Mouse (Mus musculus): ENCODE measurements around the gene Neurl4.

Gene Neurl4

DNA sequence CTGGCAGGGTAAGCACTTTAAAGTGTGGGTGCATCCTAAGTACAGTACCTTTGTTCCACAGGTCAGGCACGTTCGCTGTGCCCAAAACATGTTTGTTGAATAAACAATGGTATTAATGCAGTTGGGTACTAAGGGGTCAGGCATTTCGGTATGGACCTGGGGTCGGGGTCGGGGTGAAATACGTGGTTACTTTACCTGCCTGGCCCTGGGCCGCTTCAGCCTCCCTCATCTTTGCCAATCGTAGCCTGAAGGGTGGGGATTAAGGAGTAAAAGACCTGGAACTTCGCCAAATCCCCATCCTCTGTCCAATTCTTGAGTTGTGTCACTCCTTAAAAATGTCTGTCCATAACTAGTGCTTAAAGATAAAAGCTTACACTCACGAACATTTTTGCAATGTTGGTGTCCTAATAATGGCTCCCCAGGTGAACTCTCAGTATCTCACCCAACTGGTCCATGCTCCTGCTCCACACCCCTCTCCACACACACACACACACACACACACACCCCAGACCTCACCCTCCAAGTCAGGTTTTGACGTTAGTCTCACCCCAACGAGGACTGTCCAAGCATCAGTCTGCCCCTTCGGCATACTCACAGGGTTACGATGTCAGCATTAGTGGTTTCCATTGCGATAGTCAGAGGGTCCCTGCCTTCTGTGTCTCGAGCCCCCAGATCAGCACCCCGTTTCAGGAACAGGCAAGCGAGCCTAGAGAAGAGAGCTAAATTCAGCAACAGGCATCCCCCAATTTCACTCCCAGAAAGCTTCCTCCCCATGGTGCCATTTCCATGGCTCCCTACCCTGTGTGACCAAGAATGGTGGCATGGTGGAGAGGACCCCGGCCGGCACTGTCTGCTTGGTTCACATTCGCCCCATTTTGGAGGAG lies 18.8 kb upstream of the Neurl4 start:
- DNase-seq: no peak

GRCm38 (mm10) chr11:69883066-69883465 lies 17.8 kb upstream of the Neurl4 start:
- DNase-seq: no peak

DNA sequence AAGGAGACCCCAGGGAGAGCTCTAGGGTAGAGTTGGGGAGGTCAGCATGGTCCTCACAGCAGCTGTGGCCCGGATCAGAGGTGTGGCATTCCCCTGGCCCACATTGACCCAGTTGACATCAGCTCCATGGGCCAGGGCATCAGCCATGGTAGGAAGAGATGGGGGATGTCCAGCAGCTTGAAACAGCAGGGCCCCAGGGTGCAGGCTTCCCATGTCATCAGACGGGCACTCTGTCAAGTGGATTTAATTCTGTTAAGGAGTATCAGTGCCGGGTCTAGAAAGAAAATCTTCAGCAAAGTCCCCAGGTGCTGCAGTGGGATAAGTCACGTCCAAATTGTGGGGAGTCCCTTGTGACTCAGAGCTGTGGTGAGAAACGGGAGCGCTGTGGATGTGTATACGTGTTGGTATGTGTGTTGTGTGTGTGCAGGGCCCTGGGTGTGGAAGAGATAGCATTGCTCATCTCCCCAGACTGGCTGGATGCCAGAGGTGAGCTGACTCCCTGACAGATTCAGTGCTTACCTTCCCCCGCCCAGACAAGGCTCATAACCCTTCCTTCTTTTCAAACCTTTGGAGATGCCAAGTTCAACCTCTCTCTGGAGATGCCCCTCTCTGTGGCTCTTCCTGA lies 17.2 kb upstream of the Neurl4 start:
- DNase-seq: no peak

- no peak for DNase-seq
Measured at GRCm38 (mm10) chr11:69884240-69884639, 16.6 kb upstream of the Neurl4 start.

GRCm38 (mm10) chr11:69884663-69885062 lies 16.2 kb upstream of the Neurl4 start:
- DNase-seq: no peak

DNA sequence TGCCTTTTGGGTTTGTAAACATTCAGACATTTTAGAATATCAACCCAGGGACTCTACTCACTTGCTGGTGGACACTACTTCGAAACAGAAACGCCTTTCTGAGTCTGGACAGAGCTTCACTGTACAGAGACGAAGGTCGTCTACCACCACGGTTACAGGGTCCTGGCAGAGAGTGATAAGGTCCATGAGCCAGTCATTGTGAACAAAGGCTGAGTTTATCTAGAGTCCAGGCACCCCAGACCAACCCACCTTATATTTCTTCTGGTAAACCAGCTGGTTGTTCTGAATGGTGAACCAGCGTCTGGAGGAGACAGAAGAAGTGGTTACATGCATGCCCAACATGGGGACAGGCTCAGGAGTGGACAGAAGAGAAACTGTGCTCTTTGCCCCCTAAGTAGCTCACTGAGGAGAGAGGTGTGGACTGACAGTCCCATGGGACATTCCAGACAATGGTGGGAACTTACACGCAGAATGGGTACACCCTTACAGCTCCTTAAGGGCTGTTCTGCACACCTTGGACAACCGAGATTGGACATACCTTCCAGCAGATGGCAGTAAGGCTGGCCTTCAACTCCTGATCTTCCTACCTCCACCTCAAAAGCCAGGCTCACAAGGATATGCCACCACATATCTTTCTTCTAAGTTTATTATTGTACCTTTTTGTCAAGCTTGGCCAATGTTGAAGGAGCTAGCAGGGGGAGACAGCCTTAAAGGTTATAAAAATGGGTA lies 13.8 kb upstream of the Neurl4 start:
- DNase-seq: no peak

DNA sequence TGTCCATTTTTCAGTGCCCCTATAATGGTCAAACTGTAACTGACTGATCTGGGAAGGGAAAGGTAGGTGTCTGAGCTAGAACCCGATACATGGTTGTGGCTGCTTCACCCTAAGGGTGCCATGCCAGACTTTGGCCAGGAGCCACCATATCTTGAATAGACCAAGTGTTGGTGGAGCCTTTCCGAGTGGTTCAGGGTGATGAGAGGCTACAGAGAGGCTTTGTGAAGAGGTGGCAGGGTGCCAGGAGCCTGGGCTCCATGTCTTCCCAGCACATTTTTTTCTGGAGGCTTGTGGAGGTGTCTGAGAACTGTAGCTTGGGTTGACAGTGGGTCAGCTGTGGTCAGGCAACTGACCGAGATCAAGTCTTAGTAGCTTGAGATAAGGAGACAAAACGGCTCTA lies 9.4 kb upstream of the Neurl4 start:
- DNase-seq: peak; percentile 73

- DNase-seq: no peak
Measured at GRCm38 (mm10) chr11:69894671-69895070, 6.2 kb upstream of the Neurl4 start.

DNA sequence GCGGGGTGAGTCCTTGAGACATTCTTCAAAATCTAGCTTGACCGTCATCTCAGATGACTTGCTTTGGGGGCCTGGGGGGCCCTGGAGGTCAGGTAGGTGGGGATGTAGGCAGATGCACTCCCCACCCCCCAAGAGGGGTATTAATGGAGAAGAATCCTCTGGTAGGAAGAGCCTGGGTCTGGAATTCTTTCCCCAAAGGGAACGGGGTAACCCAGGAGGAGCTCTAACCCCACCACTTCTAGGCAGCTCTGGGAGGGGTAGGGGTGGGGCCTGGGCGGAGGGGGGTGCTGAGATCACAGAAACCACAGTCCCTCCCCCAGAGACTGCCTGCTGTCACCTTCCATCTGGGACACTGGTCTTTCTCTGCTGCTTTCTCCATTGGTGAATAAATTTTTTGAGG lies 5.6 kb upstream of the Neurl4 start, which contains the start of gene Acap1:
Acap1 (minus strand) TSS at position 249 of the 400 bp plus-strand sequence.
- no peak for DNase-seq

GRCm38 (mm10) chr11:69899870-69900269 lies 1.0 kb upstream of the Neurl4 start:
- no peak for DNase-seq

- DNase-seq: peak; percentile 99
Measured at GRCm38 (mm10) chr11:69901406-69901846, 554 bp downstream of the Neurl4 start.

GRCm38 (mm10) chr11:69901993-69902392 lies 1.1 kb downstream of the Neurl4 start:
- no peak for DNase-seq

GRCm38 (mm10) chr11:69902972-69903371 lies 2.1 kb downstream of the Neurl4 start:
- DNase-seq: no peak

DNA sequence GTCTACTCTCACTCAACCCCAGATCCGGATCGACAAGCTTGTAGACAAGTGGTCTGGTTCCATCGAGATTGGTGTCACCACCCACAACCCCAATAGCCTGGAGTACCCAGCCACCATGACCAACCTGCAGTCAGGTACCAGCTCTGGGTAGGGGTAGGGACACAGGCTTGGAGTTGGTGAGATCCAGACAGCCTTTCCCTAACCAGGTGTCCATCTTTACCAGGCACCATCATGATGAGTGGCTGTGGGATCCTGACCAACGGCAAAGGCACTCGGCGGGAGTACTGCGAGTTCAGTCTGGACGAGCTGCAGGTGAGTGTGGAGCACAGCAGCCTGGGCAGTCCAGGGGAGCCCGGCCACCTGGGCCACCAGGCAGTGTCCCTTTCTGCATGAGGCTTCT lies 3.4 kb downstream of the Neurl4 start:
- no peak for DNase-seq

DNA sequence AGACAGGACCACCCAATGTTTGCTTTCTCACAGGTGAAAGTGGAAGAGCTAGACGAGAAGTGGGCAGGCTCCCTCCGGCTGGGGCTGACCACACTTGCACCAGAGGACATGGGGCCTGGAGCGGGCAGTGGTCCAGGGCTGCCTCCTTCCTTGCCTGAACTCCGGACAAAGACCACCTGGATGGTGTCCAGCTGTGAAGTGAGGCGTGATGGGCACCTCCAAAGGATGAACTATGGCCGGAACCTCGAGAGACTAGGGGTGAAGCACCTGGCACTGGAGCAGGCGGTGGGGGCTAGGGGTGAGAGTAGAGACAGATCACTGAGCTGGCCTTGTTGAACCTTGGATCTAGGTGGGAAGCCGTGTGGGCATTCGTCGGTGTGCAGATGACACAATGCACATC lies 7.8 kb downstream of the Neurl4 start:
- DNase-seq: no peak

- DNase-seq: no peak
Measured at GRCm38 (mm10) chr11:69909174-69909573, 8.3 kb downstream of the Neurl4 start.

- no peak for DNase-seq
Measured at GRCm38 (mm10) chr11:69910177-69910576, 9.3 kb downstream of the Neurl4 start.

DNA sequence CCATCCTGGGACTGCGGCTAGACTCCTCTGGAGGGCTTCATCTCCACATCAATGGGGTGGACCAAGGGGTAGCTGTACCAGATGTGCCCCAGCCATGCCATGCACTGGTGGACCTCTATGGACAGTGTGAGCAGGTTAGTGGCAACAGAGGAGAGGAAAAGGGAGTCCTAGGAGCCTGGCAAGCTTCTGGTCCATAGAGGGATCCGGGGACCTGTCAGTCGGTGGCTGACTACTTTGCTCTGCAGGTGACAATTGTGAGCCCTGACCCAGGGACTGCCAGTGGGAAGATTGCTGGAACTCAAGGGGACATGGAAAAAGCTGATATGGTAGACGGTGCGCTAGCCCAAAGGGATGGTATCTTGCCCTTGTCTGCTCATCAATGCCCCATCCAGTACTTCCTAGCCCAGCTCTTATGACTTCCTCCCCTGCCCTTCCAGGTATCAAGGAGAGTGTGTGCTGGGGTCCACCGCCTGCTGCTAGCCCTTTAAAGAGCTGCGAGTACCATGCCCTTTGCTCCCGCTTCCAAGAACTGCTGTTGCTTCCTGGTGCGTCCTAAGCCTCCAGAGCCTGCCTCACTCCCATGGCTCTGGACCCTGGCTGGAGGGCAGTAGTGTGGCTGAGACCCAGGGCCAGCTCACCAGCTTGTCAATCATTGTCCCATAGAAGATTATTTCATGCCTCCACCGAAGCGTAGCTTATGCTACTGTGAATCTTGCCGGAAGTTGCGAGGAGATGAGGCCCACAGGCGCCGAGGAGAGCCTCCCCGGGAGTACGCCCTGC lies 10.1 kb downstream of the Neurl4 start:
- no peak for DNase-seq

- DNase-seq: no peak
Measured at GRCm38 (mm10) chr11:69911701-69912100, 10.8 kb downstream of the Neurl4 start.

GRCm38 (mm10) chr11:69912716-69913530 lies 12.1 kb downstream of the Neurl4 start:
- no peak for DNase-seq

GRCm38 (mm10) chr11:69913554-69914371 lies 12.9 kb downstream of the Neurl4 start, which contains the start of gene Gps2:
Gene Gps2, plus strand, starts transcription at chr11:69913888.
- peak; percentile 94 for DNase-seq

Measured in layer of hippocampus, adult 9-11 months (tissue).